Mouse (Mus musculus): ENCODE data around the gene Parva.

DNA sequence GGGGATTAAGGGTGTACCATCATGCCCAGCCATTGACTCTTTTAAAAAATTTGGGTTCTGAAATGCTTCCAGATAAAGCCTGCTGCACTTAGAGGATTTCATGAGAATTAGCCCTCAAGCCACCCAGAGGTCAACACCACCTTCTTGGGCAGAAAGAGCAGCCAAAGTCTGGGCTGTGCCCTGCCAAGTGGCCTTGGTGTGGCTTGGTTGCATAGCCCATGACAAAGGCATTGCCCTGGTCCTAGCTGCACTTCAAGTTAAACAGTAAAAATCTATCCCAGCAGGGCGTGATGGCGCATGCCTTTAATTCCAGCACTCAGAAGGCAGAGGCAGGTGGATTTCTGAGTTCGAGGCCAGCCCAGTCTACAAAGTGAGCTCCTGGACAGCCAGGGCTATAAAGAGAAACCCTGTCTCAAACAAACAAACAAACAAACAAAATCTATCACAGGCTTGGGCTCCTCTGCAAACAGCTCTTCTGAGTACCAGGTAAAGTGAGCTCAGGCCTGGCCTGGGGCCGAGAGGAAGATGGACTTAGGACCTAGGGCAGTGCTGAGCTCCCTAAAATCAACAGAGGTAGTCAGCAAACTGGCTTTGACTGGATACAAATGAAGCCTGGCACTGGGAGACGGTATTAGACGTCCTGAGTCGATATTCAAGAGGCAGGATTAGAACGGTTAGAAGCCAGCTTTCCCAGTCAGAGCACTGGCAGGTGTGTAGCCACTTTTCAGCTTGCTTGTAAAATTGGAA lies 22.8 kb downstream of the Parva start:
- TF ChIP-seq CTCF (IDR thresholded peaks at IDR 0.05; ENCODE audit: control insufficient read depth, insufficient read depth, insufficient read length): no peak
- TF ChIP-seq USF1 (IDR thresholded peaks at IDR 0.05; ENCODE audit: low read depth): no peak
- TF ChIP-seq MAX (IDR thresholded peaks at IDR 0.05): no peak
